Mouse (Mus musculus): Measurements from ENCODE around the gene Vwf. TPM values are rescaled to one million over a fixed set of nuclear protein-coding genes. Genes with fewer than 3 reads are reported as not detected.

Vwf gene
- polyA plus RNA-seq, 1 experiment: 15.0 TPM

- H3K4me3 ChIP-seq (replicated peaks; ENCODE audit: insufficient read depth, low read depth, low read length): no peak overlapping the region
- WGBS: 41% methylated on average over 9 of the region's 9 CpGs
- TF ChIP-seq CTCF (IDR thresholded peaks at IDR 0.05; ENCODE audit: borderline replicate concordance, insufficient read depth, low read depth, low read length) (peak; percentile 94), POLR2A (IDR thresholded peaks at IDR 0.05; ENCODE audit: borderline replicate concordance, insufficient read depth, low read length) (no peak)
- DNase-seq: peak; percentile 67 to 76
- H3K4me1 ChIP-seq (ENCODE audit: control insufficient read depth, insufficient read depth, low read length): no peaks in the 10 kb centered on the region
- no peak overlapping the region for H3K27ac ChIP-seq (ENCODE audit: insufficient read depth, low read length)
- H3K27me3 ChIP-seq (ENCODE audit: control insufficient read depth, insufficient read depth, low read length): no peaks in the 10 kb centered on the region
These were observed 53.5 kb downstream of the Vwf start for GRCm38 (mm10) chr6:125600036-125600558.

- Histone ChIP-seq H3K27me3 (ENCODE audit: control insufficient read depth, insufficient read depth, low read length) (no peaks in the 10 kb centered on the region), H3K4me1 (ENCODE audit: control insufficient read depth, insufficient read depth, low read length) (no peaks in the 10 kb centered on the region), H3K4me3 (replicated peaks; ENCODE audit: insufficient read depth, low read depth, low read length) (no peak overlapping the region), H3K27ac (ENCODE audit: insufficient read depth, low read length) (no peak overlapping the region)
- no peak for DNase-seq
- 76% methylated on average over 8 of the region's 8 CpGs for WGBS
- no peak for TF ChIP-seq CTCF (IDR thresholded peaks at IDR 0.05; ENCODE audit: borderline replicate concordance, insufficient read depth, low read depth, low read length)
- no peak for TF ChIP-seq POLR2A (IDR thresholded peaks at IDR 0.05; ENCODE audit: borderline replicate concordance, insufficient read depth, low read length)
These were observed 54.1 kb downstream of the Vwf start for GRCm38 (mm10) chr6:125600669-125601068.

GRCm38 (mm10) chr6:125601190-125601589, 54.6 kb downstream of the Vwf start:
- no peak overlapping the region for H3K27ac ChIP-seq (ENCODE audit: insufficient read depth, low read length)
- H3K27me3 ChIP-seq (ENCODE audit: control insufficient read depth, insufficient read depth, low read length): no peaks in the 10 kb centered on the region
- no peak overlapping the region for H3K4me3 ChIP-seq (replicated peaks; ENCODE audit: insufficient read depth, low read depth, low read length)
- 80% methylated on average over 4 of the region's 4 CpGs for WGBS
- DNase-seq: no peak
- no peak for TF ChIP-seq CTCF (IDR thresholded peaks at IDR 0.05; ENCODE audit: borderline replicate concordance, insufficient read depth, low read depth, low read length)
- TF ChIP-seq POLR2A (IDR thresholded peaks at IDR 0.05; ENCODE audit: borderline replicate concordance, insufficient read depth, low read length): no peak
- H3K4me1 ChIP-seq (ENCODE audit: control insufficient read depth, insufficient read depth, low read length): no peaks in the 10 kb centered on the region

- no peak overlapping the region for H3K27ac ChIP-seq (ENCODE audit: insufficient read depth, low read length)
- no peaks in the 10 kb centered on the region for H3K27me3 ChIP-seq (ENCODE audit: control insufficient read depth, insufficient read depth, low read length)
- H3K4me1 ChIP-seq (ENCODE audit: control insufficient read depth, insufficient read depth, low read length): no peaks in the 10 kb centered on the region
- 88% methylated on average over 5 of the region's 5 CpGs for WGBS
- no peak for TF ChIP-seq CTCF (IDR thresholded peaks at IDR 0.05; ENCODE audit: borderline replicate concordance, insufficient read depth, low read depth, low read length)
- TF ChIP-seq POLR2A (IDR thresholded peaks at IDR 0.05; ENCODE audit: borderline replicate concordance, insufficient read depth, low read length): no peak
- H3K4me3 ChIP-seq (replicated peaks; ENCODE audit: insufficient read depth, low read depth, low read length): no peak overlapping the region
- DNase-seq: no peak
These were observed 55.2 kb downstream of the Vwf start for GRCm38 (mm10) chr6:125601748-125602147.

- no peak for TF ChIP-seq POLR2A (IDR thresholded peaks at IDR 0.05; ENCODE audit: borderline replicate concordance, insufficient read depth, low read length)
- no peak overlapping the region for H3K4me3 ChIP-seq (replicated peaks; ENCODE audit: insufficient read depth, low read depth, low read length)
- no peaks in the 10 kb centered on the region for H3K27me3 ChIP-seq (ENCODE audit: control insufficient read depth, insufficient read depth, low read length)
- 75% methylated on average over 5 of the region's 5 CpGs for WGBS
- H3K27ac ChIP-seq (ENCODE audit: insufficient read depth, low read length): no peak overlapping the region
- DNase-seq: no peak
- no peaks in the 10 kb centered on the region for H3K4me1 ChIP-seq (ENCODE audit: control insufficient read depth, insufficient read depth, low read length)
These were observed 55.8 kb downstream of the Vwf start for GRCm38 (mm10) chr6:125602354-125602753.

GRCm38 (mm10) chr6:125603234-125603633, 56.7 kb downstream of the Vwf start:
- Histone ChIP-seq H3K4me3 (replicated peaks; ENCODE audit: insufficient read depth, low read depth, low read length) (no peak overlapping the region), H3K27me3 (ENCODE audit: control insufficient read depth, insufficient read depth, low read length) (no peaks in the 10 kb centered on the region), H3K4me1 (ENCODE audit: control insufficient read depth, insufficient read depth, low read length) (no peaks in the 10 kb centered on the region), H3K27ac (ENCODE audit: insufficient read depth, low read length) (no peak overlapping the region)
- 3% methylated on average over 18 of the region's 18 CpGs for WGBS
- peak; percentile 34 to 55 for DNase-seq
- TF ChIP-seq POLR2A (IDR thresholded peaks at IDR 0.05; ENCODE audit: borderline replicate concordance, insufficient read depth, low read length) (no peak), CTCF (IDR thresholded peaks at IDR 0.05; ENCODE audit: borderline replicate concordance, insufficient read depth, low read depth, low read length) (peak; percentile 59; the same call in 1 of the 2 replicates)

GRCm38 (mm10) chr6:125603678-125604462, 57.3 kb downstream of the Vwf start:
- no peaks in the 10 kb centered on the region for H3K27me3 ChIP-seq (ENCODE audit: control insufficient read depth, insufficient read depth, low read length)
- TF ChIP-seq CTCF (IDR thresholded peaks at IDR 0.05; ENCODE audit: borderline replicate concordance, insufficient read depth, low read depth, low read length): no peak
- TF ChIP-seq POLR2A (IDR thresholded peaks at IDR 0.05; ENCODE audit: borderline replicate concordance, insufficient read depth, low read length): no peak
- no peaks in the 10 kb centered on the region for H3K4me1 ChIP-seq (ENCODE audit: control insufficient read depth, insufficient read depth, low read length)
- no peak overlapping the region for H3K27ac ChIP-seq (ENCODE audit: insufficient read depth, low read length)
- no peak for DNase-seq
- no peak overlapping the region for H3K4me3 ChIP-seq (replicated peaks; ENCODE audit: insufficient read depth, low read depth, low read length)
- WGBS: 76% methylated on average over 26 of the region's 26 CpGs
